Mouse (Mus musculus) right cerebral cortex, postnatal 4 days (tissue): ENCODE data around the gene Nkg7.
"Not testable (repeated sequence)": the region's sequence is repeated elsewhere in the genome, so short reads cannot be mapped to it uniquely, and the experiment has no call there.

Experiments used
- DNase-seq: peaks from one replicate; pipeline ENCODE4 v3.0.0-alpha.2; 2022

Nkg7 gene

DNA sequence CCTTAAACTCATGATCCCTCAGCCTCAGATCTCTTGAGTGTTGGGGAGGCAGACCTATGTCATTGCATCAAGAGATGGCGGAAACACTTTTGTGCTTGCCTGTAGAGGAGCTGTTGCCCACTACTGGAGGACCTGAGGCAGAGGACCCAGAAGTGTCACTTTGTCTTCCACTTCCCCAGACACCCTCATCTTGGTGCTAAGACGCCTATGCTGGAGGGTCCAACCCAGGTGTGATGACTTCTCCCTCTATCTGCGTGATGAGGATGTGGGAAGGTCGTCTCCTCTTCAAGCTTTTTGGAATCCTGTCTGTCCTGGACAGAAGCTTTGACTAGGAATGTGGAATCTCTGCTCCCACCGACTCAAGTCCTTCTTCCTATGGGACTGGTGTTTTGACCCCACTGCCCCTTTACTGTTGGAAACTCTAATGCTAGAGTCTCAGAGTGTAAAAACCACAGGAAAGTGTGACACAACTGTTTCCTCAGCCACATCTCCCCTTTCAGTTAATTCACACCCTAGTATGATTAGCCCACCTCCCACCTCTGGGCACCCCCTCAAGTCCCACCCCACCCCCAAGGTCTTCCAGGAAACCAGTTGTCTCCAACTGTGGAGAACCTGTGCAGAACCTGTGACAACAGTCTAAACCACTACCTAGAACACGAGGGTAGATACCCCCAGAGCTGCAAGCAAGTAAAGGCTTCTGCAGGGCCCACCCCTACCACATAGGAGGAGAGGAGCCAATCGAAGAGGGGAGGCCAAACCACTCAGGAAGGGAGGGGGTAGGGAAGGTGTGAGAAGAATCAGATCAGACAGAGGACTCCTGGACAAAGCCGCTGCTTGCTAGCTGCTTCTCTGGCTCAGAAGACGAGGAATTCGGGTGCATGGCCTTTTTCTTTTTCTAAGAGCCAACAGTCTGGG is at the start of gene Nkg7:
Gene Nkg7, plus strand, starts transcription at position 733 of the 915 bp plus-strand sequence.
- DNase-seq = no peak

DNA sequence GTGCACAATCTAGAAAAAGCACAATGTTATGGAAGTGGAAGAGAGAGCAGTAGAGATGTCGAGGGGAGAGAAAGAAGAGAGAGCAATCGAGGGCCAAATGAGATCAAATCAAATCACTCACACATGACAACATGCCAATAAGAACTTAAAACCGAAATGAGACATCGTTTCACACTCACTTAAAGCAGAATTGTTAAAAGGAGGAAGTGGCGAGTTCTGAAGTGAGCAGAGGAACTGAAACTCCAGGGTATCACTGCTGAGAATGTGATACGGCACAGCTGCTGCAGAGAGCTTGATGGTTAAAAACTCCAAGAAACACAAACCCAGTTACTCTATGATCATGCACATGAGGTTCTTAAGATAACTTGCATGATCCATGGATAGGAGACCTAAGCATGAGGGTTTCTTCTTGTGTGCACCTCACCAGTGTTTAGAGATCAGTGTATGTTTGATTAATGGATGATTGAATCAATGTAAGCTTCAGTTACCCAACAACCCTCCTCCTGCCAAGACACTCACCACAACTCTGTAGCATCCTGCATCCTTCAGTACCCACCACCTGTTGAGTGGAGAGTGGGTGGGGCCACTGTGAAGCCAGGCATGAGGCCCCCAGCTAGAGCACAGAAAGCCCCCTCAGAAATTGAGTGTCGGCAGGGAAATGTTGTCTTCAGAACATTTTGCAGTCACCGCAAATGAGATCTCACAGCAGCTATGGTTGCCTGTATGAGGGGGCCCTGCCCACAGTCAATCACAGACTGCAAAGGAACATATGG is 44.3 kb upstream of the Nkg7 start:
- DNase-seq = no peak

DNA sequence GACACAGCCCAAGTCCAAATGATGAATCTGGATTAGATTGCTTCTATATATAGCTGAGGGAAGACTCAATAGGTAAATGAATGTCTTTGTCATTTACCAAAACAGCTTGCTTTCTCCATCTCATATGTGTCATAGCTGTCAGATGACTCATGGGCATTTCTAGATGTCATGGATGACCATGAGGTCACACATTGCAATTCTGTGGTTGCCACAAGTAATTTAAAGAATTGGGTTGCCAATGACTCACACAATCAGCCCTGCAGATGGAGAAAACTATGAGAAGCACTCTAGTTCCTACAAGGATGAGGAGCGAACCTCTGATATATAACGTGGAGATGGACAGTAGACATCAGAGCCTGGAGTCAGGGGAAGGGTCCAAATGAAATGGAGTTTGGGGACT is 37.4 kb upstream of the Nkg7 start:
- no peak for DNase-seq

DNA sequence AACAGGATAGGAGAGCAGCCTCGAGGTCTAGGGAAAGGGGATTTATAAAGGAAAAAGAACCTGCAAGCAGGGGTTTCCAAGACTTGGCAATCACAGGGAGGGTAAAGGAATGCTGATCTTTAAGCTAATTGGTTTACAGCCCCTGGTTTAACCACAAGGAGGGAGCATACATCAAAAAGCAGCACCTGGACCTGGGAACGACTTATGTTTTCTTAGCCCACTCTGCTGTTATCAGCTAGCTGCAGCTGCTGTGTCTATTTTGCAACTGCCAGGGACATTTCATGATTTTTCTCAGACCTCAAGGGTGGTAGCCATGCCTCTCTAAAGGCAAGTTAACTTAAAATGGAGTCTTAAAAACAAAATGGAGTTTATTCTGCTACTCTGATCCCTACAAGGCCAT is 34.2 kb upstream of the Nkg7 start:
- DNase-seq = no peak

DNA sequence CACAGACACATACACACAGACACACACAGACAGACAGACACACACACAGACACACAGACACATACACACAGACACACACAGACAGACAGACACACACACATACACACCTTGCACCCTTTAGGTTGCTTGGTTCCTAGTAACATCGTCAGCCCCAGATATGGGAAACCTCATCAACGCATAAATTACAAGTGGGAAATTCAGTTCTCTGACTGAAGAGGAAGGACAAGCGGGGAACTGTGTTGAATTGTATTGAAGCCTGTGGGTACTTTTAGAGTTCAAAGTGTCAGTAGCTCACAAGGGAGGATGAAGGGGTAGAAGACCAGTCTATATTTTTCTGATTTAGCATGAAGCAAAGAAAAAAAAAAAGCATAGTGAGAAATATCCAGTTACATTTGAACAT is 29.3 kb upstream of the Nkg7 start:
- DNase-seq = no peak

DNA sequence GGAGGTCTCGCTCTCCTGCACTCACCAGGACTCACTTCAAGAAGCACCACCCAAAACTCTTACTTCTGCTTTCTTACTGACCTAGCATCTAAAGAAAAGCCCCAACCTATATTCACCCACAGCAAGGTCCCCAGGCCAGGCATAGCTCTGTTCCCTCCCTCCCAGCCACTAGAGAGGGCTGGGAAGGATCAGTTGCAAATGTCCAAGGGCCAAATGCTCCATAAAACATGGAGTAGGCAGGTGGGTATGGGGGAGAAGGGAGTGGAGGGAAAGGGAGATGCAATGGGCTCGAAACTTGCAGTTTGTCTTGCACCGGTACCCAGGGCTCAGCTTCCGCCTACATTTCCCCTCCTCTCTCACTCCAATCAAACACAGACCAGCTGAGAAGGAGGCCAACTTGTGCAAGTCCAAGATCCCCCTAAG is 28.7 kb upstream of the Nkg7 start, which contains the start of gene Siglecg:
Gene Siglecg, plus strand, starts transcription at position 74 of the 423 bp plus-strand sequence.
- no peak for DNase-seq

DNA sequence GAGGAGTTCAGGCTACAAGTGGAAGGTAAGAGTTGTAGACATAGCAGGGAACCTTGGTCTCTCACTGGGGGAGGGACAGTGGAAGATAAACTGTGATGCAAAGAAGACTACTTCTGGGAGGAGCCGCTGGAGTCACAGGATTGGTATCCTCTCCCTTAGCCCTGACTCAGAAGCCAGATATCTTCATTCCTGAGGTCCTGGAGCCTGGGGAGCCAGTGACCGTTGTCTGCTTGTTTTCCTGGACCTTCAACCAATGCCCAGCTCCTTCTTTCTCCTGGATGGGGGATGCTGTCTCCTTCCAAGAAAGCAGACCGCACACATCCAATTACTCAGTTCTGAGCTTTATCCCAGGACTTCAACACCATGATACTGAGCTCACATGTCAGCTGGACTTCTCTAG is 27.8 kb upstream of the Nkg7 start:
- no peak for DNase-seq

DNA sequence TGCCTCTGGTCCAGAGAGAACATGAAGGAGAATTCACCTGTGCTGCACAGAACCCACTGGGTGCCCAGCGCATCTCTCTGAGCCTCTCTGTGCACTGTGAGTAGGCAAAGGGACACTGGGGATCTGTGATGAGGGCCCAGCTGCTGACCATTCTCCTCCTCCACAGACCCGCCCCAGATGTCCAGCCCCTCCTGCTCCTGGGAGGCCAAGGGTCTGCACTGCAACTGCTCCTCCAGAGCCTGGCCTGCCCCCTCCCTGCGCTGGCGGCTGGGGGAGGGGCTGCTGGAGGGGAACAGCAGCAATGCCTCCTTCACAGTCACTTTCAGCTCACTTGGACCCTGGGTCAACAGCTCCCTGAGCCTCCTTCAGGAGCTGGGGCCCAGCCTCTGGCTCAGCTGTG is 25.1 kb upstream of the Nkg7 start:
- not testable (repeated sequence) for DNase-seq

DNA sequence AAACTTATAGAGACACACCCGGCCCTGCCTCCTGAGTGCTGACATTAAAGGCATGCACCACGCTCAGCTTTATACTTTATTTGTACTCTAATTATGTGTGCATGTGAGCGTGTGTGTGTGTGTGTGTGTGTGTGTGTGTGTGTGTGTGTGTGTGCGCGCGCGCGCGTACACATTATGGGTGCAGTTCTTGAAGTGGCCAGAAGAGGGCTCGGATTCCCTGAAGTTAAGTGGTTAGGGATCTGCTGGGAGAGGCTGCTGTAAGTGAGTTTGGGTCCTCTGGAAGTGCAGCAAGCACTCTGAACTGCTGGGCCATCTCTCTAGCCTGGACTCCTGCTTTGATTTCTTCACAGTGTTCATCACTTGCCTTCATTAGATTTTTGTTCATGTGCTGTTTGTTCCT is 19.6 kb upstream of the Nkg7 start:
- no peak for DNase-seq

DNA sequence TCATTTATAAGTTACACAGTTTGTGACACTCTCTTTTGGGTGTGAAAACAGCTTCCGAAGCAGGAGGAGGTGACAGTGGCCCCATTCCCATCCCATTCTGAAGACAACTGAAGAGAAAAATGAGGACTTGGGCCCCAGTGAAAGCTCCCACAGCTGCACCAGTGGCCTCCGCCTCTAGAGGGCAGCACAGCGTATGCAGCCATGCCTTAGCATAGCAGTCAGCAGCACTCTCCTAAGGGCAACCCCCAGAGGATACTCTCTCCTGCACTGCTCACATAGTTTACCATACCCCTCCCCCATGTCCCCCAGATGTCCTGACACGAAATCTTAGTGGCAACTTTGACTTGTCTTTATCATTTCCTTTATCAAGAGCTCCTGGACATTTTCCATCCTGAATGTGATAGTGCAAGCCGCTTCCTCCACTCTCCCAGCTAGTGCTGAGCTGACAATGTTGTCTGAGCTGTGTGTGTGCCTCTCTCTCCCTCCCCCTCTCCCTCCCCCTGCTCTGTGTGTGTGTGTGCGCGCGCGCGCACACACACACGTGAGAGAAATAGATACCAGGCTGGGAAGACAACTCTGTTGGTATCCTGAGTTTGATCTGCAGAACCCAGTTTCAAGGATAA is 13.8 kb upstream of the Nkg7 start:
- DNase-seq = peak; percentile 85

DNA sequence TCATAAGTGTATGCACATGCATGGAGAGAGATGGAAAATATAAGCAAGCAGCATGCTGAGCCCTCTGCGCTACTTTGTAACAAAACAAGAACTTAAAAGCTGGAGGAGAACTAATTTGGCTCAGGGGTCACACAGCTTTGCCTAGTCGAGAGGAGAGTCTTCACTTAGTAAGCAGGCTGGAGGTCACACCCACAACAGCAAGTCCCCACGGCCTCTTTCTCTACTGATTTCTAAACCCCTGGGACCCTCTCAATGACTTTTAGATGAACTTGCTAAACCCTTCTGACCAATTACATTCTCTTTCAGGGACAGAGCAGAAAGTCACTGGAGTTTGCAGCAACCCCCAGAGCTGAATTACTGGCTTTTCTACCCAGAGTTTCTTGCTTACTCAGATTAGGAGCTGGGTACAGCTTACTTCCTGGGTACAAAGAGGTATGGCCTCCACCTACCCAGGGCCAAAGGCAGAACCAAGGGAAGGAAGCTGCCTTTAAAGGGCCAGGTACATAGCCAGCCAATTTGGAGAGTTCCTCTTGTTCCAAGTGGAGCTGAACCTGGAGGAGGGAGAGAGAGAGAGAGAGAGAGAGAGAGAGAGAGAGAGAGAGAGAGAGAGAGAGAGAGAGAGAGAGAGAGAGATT is 12.8 kb upstream of the Nkg7 start:
- no peak for DNase-seq

DNA sequence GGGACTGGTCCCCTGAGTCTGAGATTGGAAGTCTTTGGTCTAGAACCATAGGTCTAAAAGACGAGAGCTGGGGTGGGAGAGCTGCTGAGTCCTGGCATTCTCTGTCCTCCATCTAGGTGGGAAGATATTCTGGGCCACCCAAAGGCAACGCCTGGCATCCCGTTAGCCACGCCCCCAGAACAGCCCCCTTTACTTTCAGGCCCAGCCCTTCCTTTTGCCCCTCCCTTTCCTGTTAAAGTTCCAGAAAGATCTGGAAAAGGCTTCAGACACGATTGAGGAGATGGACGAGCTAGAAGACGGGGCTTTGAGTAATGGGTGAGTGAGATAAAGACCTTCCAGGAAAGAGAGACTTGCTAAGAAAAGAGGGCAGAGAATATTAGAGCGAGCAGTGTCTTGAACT is 9.5 kb upstream of the Nkg7 start, which contains the start of gene Lim2:
Gene Lim2, plus strand, starts transcription at position 265 of the 400 bp plus-strand sequence.
- no peak for DNase-seq

DNA sequence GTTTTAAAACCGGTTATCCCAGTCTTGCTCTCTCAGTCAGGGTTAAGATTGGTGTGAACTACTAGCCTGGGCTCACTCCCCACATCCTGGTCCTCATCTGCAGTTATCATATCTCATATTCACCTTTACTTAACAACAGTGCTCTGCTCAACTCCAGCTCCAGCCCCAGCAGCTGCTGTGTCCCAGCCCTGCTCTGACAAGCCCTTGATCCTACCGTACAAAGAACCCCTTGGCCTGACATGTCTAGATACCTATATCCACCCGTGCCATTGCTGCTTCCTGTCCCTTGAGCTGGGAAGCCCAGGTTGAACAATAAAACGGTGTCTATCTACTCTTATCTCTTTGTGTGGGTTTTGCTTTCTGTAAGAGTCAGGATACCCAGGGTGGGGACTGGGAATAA is 7.4 kb upstream of the Nkg7 start:
- no peak for DNase-seq

DNA sequence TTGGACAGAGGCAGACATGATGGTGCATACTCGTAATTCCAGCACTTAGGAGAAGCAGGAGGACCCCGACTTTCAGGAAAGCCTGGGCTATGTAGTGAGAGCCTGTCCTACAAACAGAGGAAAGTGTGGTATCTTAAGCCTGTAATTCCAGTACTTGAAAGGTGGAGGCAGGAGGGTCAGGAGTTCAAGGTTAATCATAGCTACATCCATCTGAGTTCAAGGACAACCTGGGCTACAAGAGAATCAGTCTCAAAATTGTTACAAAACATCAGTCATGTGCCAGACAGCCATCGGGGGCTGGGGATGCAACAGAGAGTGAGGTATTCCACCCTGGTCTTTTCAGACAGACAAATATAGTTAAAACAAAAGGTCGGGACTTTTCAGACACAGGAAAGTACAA is 4.0 kb upstream of the Nkg7 start:
- no peak for DNase-seq

DNA sequence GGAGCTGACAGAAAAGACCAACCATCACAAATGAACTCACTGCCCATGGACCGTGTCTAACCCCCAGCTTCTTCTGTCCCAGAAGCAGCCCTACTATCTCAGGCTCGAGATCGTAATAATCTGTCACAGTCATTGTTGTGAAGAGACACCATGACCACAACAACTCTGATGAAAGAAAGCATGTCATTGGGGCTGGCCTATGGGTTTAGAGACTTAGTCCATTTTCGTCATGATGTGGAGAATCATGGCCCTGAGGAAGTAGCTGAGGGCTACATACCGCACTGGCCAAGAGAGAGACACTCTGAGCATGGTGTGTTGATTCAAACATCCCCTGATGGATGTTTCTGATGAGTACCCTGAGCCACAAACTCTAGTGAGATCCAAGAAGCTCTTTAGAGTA is 2.2 kb upstream of the Nkg7 start:
- DNase-seq = no peak

DNA sequence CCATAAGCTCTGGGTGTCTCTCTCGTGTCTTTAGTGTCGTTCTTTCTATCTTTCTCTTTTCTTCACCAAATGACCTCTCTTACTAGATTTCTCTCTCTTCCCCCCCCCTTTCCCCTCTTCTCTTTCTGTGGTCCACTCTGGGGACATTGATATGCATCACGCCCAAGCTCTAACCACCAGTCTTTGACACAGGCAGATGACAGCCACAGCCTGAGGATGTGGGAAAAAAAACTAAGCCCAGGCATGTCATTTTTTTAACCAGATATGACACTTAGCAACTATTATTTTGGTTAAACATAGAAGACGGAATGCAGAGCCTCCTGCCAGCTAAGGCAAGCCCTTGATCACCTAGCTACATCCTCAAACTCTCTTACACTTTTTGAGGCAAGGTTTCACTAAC is 1.7 kb downstream of the Nkg7 start:
- no peak for DNase-seq

DNA sequence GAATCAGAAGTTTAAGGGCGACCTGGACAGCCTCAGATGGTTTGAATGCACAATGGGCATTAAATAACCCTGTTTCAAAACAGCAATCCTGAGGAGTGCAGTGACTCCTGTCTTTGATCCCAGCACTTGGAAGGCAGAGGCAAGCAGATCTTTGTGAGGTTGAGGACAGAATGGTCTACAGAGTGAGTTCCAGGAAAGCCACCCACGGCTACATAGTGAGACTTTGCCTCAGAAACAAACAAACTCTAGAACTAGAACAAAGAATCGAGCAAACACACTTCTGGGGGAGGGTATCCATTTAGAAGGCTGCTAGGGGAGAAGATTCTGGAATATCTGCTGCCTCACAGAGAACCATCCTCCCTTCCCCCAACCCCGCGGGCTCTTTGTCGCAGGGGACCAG is 3.6 kb downstream of the Nkg7 start, which contains the start of gene Cldnd2:
Gene Cldnd2, plus strand, starts transcription at position 301 of the 400 bp plus-strand sequence.
- DNase-seq = no peak

DNA sequence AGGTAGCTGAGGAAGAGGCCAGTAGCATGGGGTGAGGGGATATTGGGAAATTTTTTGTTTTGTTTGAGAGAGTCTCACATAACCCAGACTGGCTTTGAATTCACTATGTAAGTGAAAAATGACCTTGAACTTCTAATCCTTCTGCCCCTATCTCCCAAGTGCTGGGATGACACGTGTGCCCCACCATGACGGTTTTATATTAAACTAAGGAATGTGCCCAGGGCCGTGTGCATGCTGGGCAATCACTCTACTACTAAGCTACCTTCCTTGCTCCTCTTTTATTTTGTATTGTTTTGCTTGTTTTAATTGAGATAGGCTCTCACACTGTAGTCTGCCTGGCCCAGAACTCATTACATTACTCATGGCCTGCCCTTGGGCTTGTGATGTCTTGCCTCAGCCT is 4.2 kb downstream of the Nkg7 start:
- no peak for DNase-seq

DNA sequence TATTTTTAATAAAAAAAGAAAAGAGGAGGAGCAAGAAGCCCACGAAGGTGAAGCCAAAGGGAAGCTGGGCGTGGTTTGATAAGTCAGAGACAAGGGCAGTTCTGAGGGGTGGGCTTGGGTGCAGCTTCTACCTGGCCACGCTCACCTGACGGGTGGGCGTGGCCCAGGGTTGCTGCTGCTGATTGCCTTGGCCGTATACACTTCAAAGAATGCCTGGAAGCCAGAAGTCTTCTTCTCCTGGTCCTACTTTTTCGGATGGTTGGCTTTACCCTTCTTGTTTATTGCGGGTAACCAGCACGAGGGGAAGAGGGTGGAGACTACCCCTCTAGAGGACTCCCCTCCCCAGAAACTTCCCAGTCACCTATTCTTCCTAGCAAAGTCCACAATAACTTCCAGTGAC is 5.8 kb downstream of the Nkg7 start:
- no peak for DNase-seq

DNA sequence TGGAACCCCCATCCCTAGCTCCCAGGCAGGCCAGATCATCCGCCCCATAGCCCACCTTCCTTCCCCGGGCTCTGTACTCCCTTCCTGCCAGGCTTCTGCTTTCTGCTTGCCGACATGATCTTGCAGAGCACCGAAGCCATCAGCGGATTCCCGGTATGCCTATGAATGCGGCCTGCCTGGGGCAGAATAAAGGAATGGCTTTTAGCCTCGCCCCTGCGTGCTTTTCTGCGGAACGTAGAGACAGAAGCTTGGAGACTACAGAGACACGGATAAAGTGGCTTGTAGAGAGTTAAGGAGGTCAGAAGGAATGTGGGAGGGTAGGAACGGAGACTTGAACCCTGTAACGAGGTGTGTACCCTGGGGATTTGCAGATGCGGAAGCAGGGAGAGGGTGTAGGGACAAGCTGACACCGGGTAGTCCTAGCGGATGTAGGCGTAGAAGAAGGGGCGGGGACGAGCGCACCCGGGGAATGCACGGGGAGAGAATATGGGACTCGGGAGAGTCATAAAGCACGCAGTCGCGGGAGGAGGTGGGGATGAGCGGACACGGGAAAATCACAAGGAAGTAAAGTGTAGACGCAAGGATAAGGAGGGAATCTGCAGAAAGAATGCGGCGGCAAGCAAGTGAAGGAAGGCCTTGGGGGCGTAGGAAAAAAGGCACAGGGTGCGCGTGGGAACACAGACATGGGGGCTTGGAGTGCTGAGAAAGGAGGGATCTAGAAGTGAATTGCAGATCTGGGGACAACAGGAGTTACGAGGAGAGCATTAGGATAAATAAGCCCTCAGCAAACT is 6.4 kb downstream of the Nkg7 start:
- DNase-seq = peak; percentile 66

DNA sequence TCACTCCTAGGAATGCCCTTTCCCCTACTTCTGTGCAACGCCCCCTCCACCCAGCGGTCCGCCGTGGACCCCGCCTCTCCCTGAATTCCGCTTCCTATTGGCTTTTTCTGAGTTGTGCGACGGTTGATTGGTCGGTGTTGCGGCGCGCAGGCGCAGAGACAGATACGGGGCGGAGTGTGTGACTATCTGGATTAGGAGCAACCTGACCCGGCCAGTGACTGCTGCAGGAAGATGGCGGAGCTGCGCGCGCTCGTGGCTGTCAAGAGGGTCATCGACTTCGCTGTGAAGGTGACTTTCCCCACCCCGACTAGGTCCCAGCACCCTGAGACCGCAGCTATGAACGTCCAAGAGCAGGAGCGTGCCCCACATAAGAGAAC is 7.0 kb downstream of the Nkg7 start, which contains the start of the genes Etfb and Gm45233:
Gene Etfb, plus strand, starts transcription at position 167 of the 377 bp plus-strand sequence.
Gene Gm45233, plus strand, starts transcription at position 212 of the 377 bp plus-strand sequence.
- peak; percentile 87 for DNase-seq

DNA sequence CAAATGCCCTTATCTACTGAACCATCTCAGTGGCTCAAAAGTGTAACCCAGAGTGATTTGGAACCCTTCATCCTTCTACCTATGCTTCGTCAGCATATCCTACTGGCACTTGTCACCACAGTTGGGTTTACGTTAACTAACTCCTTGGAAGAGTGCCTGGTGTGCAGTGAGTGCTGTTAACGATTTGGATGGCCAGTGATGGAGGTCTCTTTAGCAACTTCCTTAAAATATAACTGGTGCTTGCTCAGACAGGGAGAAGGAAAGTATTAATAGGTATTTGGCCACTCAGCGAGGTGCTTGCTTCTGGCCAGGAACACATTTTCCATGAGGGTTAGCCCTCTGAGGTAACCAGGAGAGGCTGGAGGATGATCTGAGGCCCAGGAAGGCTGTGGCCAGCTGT is 10.9 kb downstream of the Nkg7 start:
- DNase-seq = no peak
